Mouse (Mus musculus): ENCODE results near the gene Tlr13.

DNA sequence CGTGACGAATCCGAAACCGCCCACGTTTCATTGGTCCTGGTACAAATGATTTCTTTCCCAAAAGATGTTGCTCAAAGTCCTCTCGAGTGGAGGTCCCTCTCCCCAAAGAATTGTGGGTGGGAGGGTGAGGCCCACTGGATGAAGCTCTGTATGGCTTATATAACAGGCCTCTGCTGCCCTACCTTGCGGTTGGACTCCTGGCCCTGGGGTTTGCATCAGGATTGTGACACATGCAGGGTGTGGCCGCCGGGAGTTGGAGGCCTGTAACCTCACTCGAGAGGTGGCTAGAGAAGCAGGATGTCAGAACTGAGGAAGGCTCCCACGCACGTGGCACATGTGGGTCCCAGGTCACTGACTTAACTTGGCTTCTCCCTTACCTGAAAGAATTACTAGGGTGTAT is 44.7 kb downstream of the Tlr13 start:
- no peak; a peak in 1 of 4 replicates for TF ChIP-seq POLR2A (IDR thresholded peaks at IDR 0.05; ENCODE audit: control insufficient read depth in 1 of 2, insufficient read depth in 1 of 2, low read depth in 1 of 2, low read length in 2 of 2, poor library complexity in 1 of 2)
- TF ChIP-seq NRF1 (IDR thresholded peaks at IDR 0.05; ENCODE audit: insufficient read depth, low read depth, low read length, poor library complexity, severe bottlenecking) = no peak
- no peak for TF ChIP-seq MAZ (IDR thresholded peaks at IDR 0.05; ENCODE audit: low read depth, low read length)
- TF ChIP-seq ZC3H11A (IDR thresholded peaks at IDR 0.05; ENCODE audit: low read depth, low read length) = no peak
- no peak for TF ChIP-seq JUND (IDR thresholded peaks at IDR 0.05; ENCODE audit: low read depth, low read length)
- no peak; the same call in 1 of the 2 replicates for TF ChIP-seq BHLHE40 (IDR thresholded peaks at IDR 0.05; ENCODE audit: borderline replicate concordance, low read depth, low read length)
- TF ChIP-seq CTCF (IDR thresholded peaks at IDR 0.05 in 2 of 3, conservative IDR thresholded peaks at IDR 0.05 in 1 of 3; ENCODE audit: control insufficient read depth in 1 of 3, insufficient read depth in 1 of 3, low read depth in 2 of 3, low read length in 3 of 3, poor library complexity in 1 of 3, severe bottlenecking in 1 of 3) = no peak
